Mouse (Mus musculus) MEL (cell line): ENCODE measurements around the gene Pabpc1l. TPM values are rescaled to one million over a fixed set of nuclear protein-coding genes. Genes with fewer than 3 reads are reported as not detected.
A peak's percentile ranks its signal among the peaks of the same experiment; 100 is the strongest.

Source experiments
- DNase-seq: peaks from one replicate; pipeline ENCODE4 v3.0.0; 2011; ENCODE audit warnings: low read depth, low spot score
- H3K27ac ChIP-seq: 2 replicates; pipeline ENCODE4 v1.5.1; 2012; ENCODE audit warnings: low read depth, mild to moderate bottlenecking, control low read depth, low read length, moderate library complexity; ENCODE audit not compliant: control insufficient read depth
- H3K27me3 ChIP-seq, 2 experiments: fragments of 150-350 bp in 1 of 2; sonication (generic) in 1 of 2; 2 replicates each; pipeline ENCODE4 v1.6.1; 2012; ENCODE audit warnings: low read length in 2 of 2, mild to moderate bottlenecking in 2 of 2, improper control_type of control experiment in 1 of 2, moderate library complexity in 1 of 2; ENCODE audit not compliant: insufficient read depth in 2 of 2, control insufficient read depth in 1 of 2
- H3K36me3 ChIP-seq, 2 experiments: 2 replicates each; pipeline ENCODE4 v1.6.1; 2012 to 2014; ENCODE audit warnings: low read length in 2 of 2, improper control_type of control experiment in 1 of 2, inconsistent platforms in 1 of 2, mild to moderate bottlenecking in 1 of 2; ENCODE audit not compliant: insufficient read depth in 2 of 2, control insufficient read depth in 1 of 2
- H3K4me1 ChIP-seq, 2 experiments: fragments of 150-350 bp in 1 of 2; sonication (generic) in 1 of 2; 2 replicates each; pipeline ENCODE4 v1.6.1; 2012; ENCODE audit warnings: low read length in 2 of 2, improper control_type of control experiment in 1 of 2, mild to moderate bottlenecking in 1 of 2; ENCODE audit not compliant: insufficient read depth in 2 of 2, control insufficient read depth in 1 of 2
- H3K4me3 ChIP-seq, 2 experiments: fragments of 150-350 bp in 1 of 2; sonication (generic) in 1 of 2; 2 replicates each; pipeline ENCODE4 v1.5.1; 2012; ENCODE audit warnings: low read depth in 2 of 2, low read length in 2 of 2, mild to moderate bottlenecking in 2 of 2, moderate library complexity in 2 of 2, control low read depth in 1 of 2, improper control_type of control experiment in 1 of 2; ENCODE audit not compliant: control insufficient read depth in 1 of 2, insufficient read depth in 1 of 2
- H3K79me2 ChIP-seq: 2 replicates; pipeline ENCODE4 v1.6.1; 2012; ENCODE audit warnings: mild to moderate bottlenecking, low read length, moderate library complexity; ENCODE audit not compliant: control insufficient read depth, poor library complexity, insufficient read depth
- H3K9ac ChIP-seq: 2 replicates; pipeline ENCODE4 v1.6.1; 2012; ENCODE audit warnings: low read depth, mild to moderate bottlenecking, control low read depth, low read length, moderate library complexity; ENCODE audit not compliant: control insufficient read depth, poor library complexity, severe bottlenecking
- H3K9me3 ChIP-seq: fragments of 150-350 bp; sonication (generic); replicated peaks from 2 replicates; pipeline ENCODE4 v1.6.1; 2012; ENCODE audit warnings: mild to moderate bottlenecking, low read length, improper control_type of control experiment, moderate library complexity; ENCODE audit not compliant: insufficient read depth
- BHLHE40 ChIP-seq: IDR thresholded peaks from 2 replicates; pipeline ENCODE4 v1.6.1; 2012; ENCODE audit warnings: low read depth, mild to moderate bottlenecking, inconsistent platforms, low read length, improper control_type of control experiment, borderline replicate concordance
- CHD2 ChIP-seq: IDR thresholded peaks from 2 replicates; pipeline ENCODE4 v1.6.1; 2011; ENCODE audit warnings: low read length, improper control_type of control experiment
- CTCF ChIP-seq, 3 experiments: IDR thresholded peaks in 2 of 3; conservative IDR thresholded peaks in 1 of 3; 2 replicates each; pipeline ENCODE4 v1.5.1; 2011 to 2012; ENCODE audit warnings: low read length in 3 of 3, low read depth in 2 of 3, mild to moderate bottlenecking in 2 of 3, improper control_type of control experiment in 1 of 3, inconsistent platforms in 1 of 3, mixed read lengths in 1 of 3, moderate library complexity in 1 of 3; ENCODE audit not compliant: control insufficient read depth in 1 of 3, insufficient read depth in 1 of 3, poor library complexity in 1 of 3, severe bottlenecking in 1 of 3
- E2F4 ChIP-seq: IDR thresholded peaks from 2 replicates; pipeline ENCODE4 v1.6.1; 2011; ENCODE audit warnings: low read depth, low read length, improper control_type of control experiment, borderline replicate concordance
- ELF1 ChIP-seq: IDR thresholded peaks from 2 replicates; pipeline ENCODE4 v1.6.1; 2014; ENCODE audit warnings: low read depth, mild to moderate bottlenecking, inconsistent platforms, low read length, improper control_type of control experiment, moderate library complexity
- EP300 ChIP-seq, 2 experiments: IDR thresholded peaks; 2 replicates each; pipeline ENCODE4 v1.6.1; 2011; ENCODE audit warnings: improper control_type of control experiment in 2 of 2, low read length in 2 of 2, low read depth in 1 of 2, mild to moderate bottlenecking in 1 of 2
- ETS1 ChIP-seq: IDR thresholded peaks from 2 replicates; pipeline ENCODE4 v1.6.1; 2012; ENCODE audit warnings: low read depth, mild to moderate bottlenecking, inconsistent platforms, low read length, improper control_type of control experiment, moderate library complexity
- GABPA ChIP-seq: IDR thresholded peaks from 2 replicates; pipeline ENCODE4 v1.6.1; 2012; ENCODE audit warnings: low read depth, mild to moderate bottlenecking, inconsistent platforms, low read length, improper control_type of control experiment, moderate library complexity
- GATA1 ChIP-seq: IDR thresholded peaks from 2 replicates; pipeline ENCODE4 v1.6.1; 2011; ENCODE audit warnings: low read depth, low read length, improper control_type of control experiment
- HCFC1 ChIP-seq: IDR thresholded peaks from 2 replicates; pipeline ENCODE4 v1.6.1; 2012; ENCODE audit warnings: low read depth, mild to moderate bottlenecking, inconsistent platforms, low read length, improper control_type of control experiment, moderate library complexity
- JUND ChIP-seq: IDR thresholded peaks from 2 replicates; pipeline ENCODE4 v1.6.1; 2011; ENCODE audit warnings: low read depth, mild to moderate bottlenecking, improper control_type of control experiment, low read length
- KAT2A ChIP-seq: conservative IDR thresholded peaks from 2 replicates; pipeline ENCODE4 v1.6.1; 2012; ENCODE audit warnings: low read depth, low read length, improper control_type of control experiment, inconsistent platforms
- MAFK ChIP-seq: IDR thresholded peaks from 2 replicates; pipeline ENCODE4 v1.6.1; 2011; ENCODE audit warnings: low read depth, mild to moderate bottlenecking, low read length, improper control_type of control experiment, borderline replicate concordance
- MAX ChIP-seq: IDR thresholded peaks from 2 replicates; pipeline ENCODE4 v1.6.1; 2011; ENCODE audit warnings: low read length, improper control_type of control experiment
- MAZ ChIP-seq: IDR thresholded peaks from 2 replicates; pipeline ENCODE4 v1.6.1; 2012; ENCODE audit warnings: low read depth, mild to moderate bottlenecking, inconsistent platforms, low read length, improper control_type of control experiment
- MEF2A ChIP-seq: IDR thresholded peaks from 2 replicates; pipeline ENCODE4 v1.6.1; 2014; ENCODE audit warnings: low read depth, mild to moderate bottlenecking, inconsistent platforms, low read length, improper control_type of control experiment; ENCODE audit not compliant: poor library complexity, insufficient replicate concordance, severe bottlenecking; ENCODE audit errors: extremely low read depth
- MXI1 ChIP-seq: IDR thresholded peaks from 2 replicates; pipeline ENCODE4 v1.6.1; 2011; ENCODE audit warnings: mild to moderate bottlenecking, low read depth, low read length, improper control_type of control experiment
- MYB ChIP-seq: IDR thresholded peaks from 2 replicates; pipeline ENCODE4 v1.6.1; 2011; ENCODE audit warnings: mild to moderate bottlenecking, low read depth, low read length, improper control_type of control experiment
- MYC ChIP-seq: IDR thresholded peaks from 2 replicates; pipeline ENCODE4 v1.6.1; 2011; ENCODE audit warnings: low read depth, mild to moderate bottlenecking, low read length, improper control_type of control experiment, moderate library complexity
- NELFE ChIP-seq: IDR thresholded peaks from 2 replicates; pipeline ENCODE4 v1.6.1; 2011; ENCODE audit warnings: low read depth, low read length, improper control_type of control experiment
- NRF1 ChIP-seq: IDR thresholded peaks from 2 replicates; pipeline ENCODE4 v1.6.1; 2014; ENCODE audit warnings: low read depth, mild to moderate bottlenecking, inconsistent platforms, low read length, improper control_type of control experiment, moderate library complexity; ENCODE audit not compliant: poor library complexity, insufficient read depth, severe bottlenecking
- POLR2A ChIP-seq, 2 experiments: IDR thresholded peaks; 2 replicates each; pipeline ENCODE4 v1.6.1; 2011 to 2012; ENCODE audit warnings: low read length in 2 of 2, mild to moderate bottlenecking in 2 of 2, control low read depth in 1 of 2, improper control_type of control experiment in 1 of 2, low read depth in 1 of 2, moderate library complexity in 1 of 2; ENCODE audit not compliant: control insufficient read depth in 1 of 2, insufficient read depth in 1 of 2, poor library complexity in 1 of 2
- POLR2AphosphoS2 ChIP-seq: IDR thresholded peaks from 2 replicates; pipeline ENCODE4 v1.6.1; 2011; ENCODE audit warnings: low read length, improper control_type of control experiment
- POLR2AphosphoS5 ChIP-seq: IDR thresholded peaks from 2 replicates; pipeline ENCODE4 v1.6.1; 2012; ENCODE audit warnings: low read depth, borderline replicate concordance, mild to moderate bottlenecking, inconsistent platforms, low read length, moderate library complexity, mixed read lengths
- RAD21 ChIP-seq: IDR thresholded peaks from 2 replicates; pipeline ENCODE4 v1.6.1; 2011; ENCODE audit warnings: mild to moderate bottlenecking, low read depth, low read length, improper control_type of control experiment
- RCOR1 ChIP-seq: IDR thresholded peaks from 2 replicates; pipeline ENCODE4 v1.6.1; 2012; ENCODE audit warnings: low read depth, mild to moderate bottlenecking, inconsistent platforms, low read length, improper control_type of control experiment
- SIN3A ChIP-seq: IDR thresholded peaks from 2 replicates; pipeline ENCODE4 v1.6.1; 2012; ENCODE audit warnings: low read length, improper control_type of control experiment, inconsistent platforms
- SMC3 ChIP-seq: IDR thresholded peaks from 2 replicates; pipeline ENCODE4 v1.6.1; 2011; ENCODE audit warnings: low read depth, low read length, improper control_type of control experiment
- TAL1 ChIP-seq: IDR thresholded peaks from 2 replicates; pipeline ENCODE4 v1.6.1; 2012; ENCODE audit warnings: mild to moderate bottlenecking, inconsistent platforms, low read length, moderate library complexity, mixed read lengths
- TBP ChIP-seq: IDR thresholded peaks from 2 replicates; pipeline ENCODE4 v1.8.0; 2011; ENCODE audit warnings: low read depth, low read length, improper control_type of control experiment
- TCF12 ChIP-seq: IDR thresholded peaks from 2 replicates; pipeline ENCODE4 v1.6.1; 2014; ENCODE audit warnings: low read depth, mild to moderate bottlenecking, inconsistent platforms, low read length, improper control_type of control experiment, moderate library complexity
- UBTF ChIP-seq: IDR thresholded peaks from 2 replicates; pipeline ENCODE4 v1.6.1; 2012; ENCODE audit warnings: low read depth, mild to moderate bottlenecking, inconsistent platforms, low read length, improper control_type of control experiment, moderate library complexity, borderline replicate concordance; ENCODE audit not compliant: insufficient read depth
- USF1 ChIP-seq: IDR thresholded peaks from 2 replicates; pipeline ENCODE4 v1.6.1; 2014; ENCODE audit warnings: low read depth, mild to moderate bottlenecking, inconsistent platforms, low read length, improper control_type of control experiment, moderate library complexity
- USF2 ChIP-seq, 2 experiments: IDR thresholded peaks; 2 replicates each; pipeline ENCODE4 v1.6.1; 2011 to 2012; ENCODE audit warnings: improper control_type of control experiment in 2 of 2, low read length in 2 of 2, borderline replicate concordance in 1 of 2, inconsistent platforms in 1 of 2, low read depth in 1 of 2, mild to moderate bottlenecking in 1 of 2; ENCODE audit not compliant: insufficient read depth in 1 of 2
- ZC3H11A ChIP-seq: IDR thresholded peaks from 2 replicates; pipeline ENCODE4 v1.6.1; 2012; ENCODE audit warnings: low read depth, mild to moderate bottlenecking, inconsistent platforms, low read length, improper control_type of control experiment
- ZKSCAN1 ChIP-seq: IDR thresholded peaks from 2 replicates; pipeline ENCODE4 v1.6.1; 2012; ENCODE audit warnings: low read depth, mild to moderate bottlenecking, inconsistent platforms, low read length, improper control_type of control experiment, moderate library complexity
- ZMIZ1 ChIP-seq: IDR thresholded peaks from 2 replicates; pipeline ENCODE4 v1.6.1; 2012; ENCODE audit warnings: low read depth, mild to moderate bottlenecking, inconsistent platforms, low read length, improper control_type of control experiment, moderate library complexity
- ZNF384 ChIP-seq: IDR thresholded peaks from 2 replicates; pipeline ENCODE4 v1.6.1; 2012; ENCODE audit warnings: low read depth, mild to moderate bottlenecking, inconsistent platforms, low read length, improper control_type of control experiment
- polyA plus RNA-seq, 2 experiments: library from polyadenylated mRNA; stranded (reverse) in 1 of 2; unstranded in 1 of 2; fragments of >175 nt in 1 of 2; fragments of >200 nt in 1 of 2; gene quantifications; 2 replicates each; pipeline versions ENCODE4 v1.2.1 to v1.2.4; 2012; ENCODE audit warnings: low replicate concordance in 2 of 2, low read depth in 1 of 2; ENCODE audit not compliant: insufficient read length in 2 of 2, insufficient read depth in 1 of 2, missing spikeins in 1 of 2
- total RNA-seq: library from RNA; depleted of rRNA; stranded (reverse); fragments of 300-350 nt; gene quantifications from 2 replicates; pipeline ENCODE4 v1.2.3, GENCODE M21; 2012

The Pabpc1l gene
- total and polyA plus RNA-seq, 3 experiments = 0.27 to 0.40 TPM; not detected in 1

DNA sequence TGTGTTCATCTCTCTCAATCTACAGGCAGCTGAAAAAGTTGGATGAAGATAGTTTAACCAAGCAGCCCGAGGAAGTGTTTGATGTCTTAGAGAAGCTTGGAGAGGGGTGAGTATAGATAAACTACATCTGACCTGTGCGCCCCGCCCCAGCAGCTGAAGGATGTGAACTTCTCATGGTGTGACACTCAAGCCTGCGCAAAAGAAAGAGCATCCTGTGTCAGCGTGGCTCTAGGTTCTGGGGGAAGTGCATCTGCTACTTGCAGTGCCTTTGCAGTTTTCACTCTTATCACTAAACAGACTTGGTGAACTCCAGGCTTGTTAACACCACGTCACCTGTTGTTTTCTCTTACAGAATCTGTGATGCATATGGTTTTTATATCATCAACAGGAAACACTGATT, 54.2 kb downstream of the Pabpc1l start:
- no peak overlapping the region for H3K9ac ChIP-seq
- peaks cover 23 to 27% of the 10 kb centered on the region in 2 experiments for H3K4me1 ChIP-seq
- peaks cover 13 to 51% of the 10 kb centered on the region in 2 experiments for H3K36me3 ChIP-seq
- H3K27me3 ChIP-seq = no peaks in the 10 kb centered on the region
- H3K4me3 ChIP-seq = no peak overlapping the region
- DNase-seq = peak; percentile 85
- no peak overlapping the region for H3K27ac ChIP-seq
- peaks cover 33% of the 10 kb centered on the region for H3K79me2 ChIP-seq
- H3K9me3 ChIP-seq = no peaks in the 10 kb centered on the region
- no peak for TF ChIP-seq KAT2A
- TF ChIP-seq NRF1 = peak; percentile 56; the same call in 1 of the 2 replicates
- no peak for TF ChIP-seq USF1
- no peak for TF ChIP-seq POLR2AphosphoS2
- TF ChIP-seq CHD2 = no peak
- no peak for TF ChIP-seq MAX
- no peak for TF ChIP-seq JUND
- peak; percentile 84 for TF ChIP-seq TBP
- no peak for TF ChIP-seq MAFK
- TF ChIP-seq E2F4 = no peak
- TF ChIP-seq TAL1 = peak; percentile 49
- peak; percentile 80 for TF ChIP-seq SIN3A
- TF ChIP-seq POLR2A (IDR thresholded peaks at IDR 0.05; ENCODE audit: control insufficient read depth in 1 of 2, insufficient read depth in 1 of 2, low read depth in 1 of 2, low read length in 2 of 2, poor library complexity in 1 of 2) = no peak
- TF ChIP-seq ETS1 = peak; percentile 85
- peak; percentile 82 for TF ChIP-seq RCOR1
- no peak for TF ChIP-seq ZC3H11A
- peak; percentile 47; the same call in 1 of the 2 replicates for TF ChIP-seq MAZ
- no peak for TF ChIP-seq CTCF (IDR thresholded peaks at IDR 0.05 in 2 of 3, conservative IDR thresholded peaks at IDR 0.05 in 1 of 3; ENCODE audit: control insufficient read depth in 1 of 3, insufficient read depth in 1 of 3, low read depth in 2 of 3, low read length in 3 of 3, poor library complexity in 1 of 3, severe bottlenecking in 1 of 3)
- TF ChIP-seq ZMIZ1 = no peak
- TF ChIP-seq HCFC1 = peak; percentile 60
- TF ChIP-seq RAD21 = no peak
- TF ChIP-seq EP300 (IDR thresholded peaks at IDR 0.05; ENCODE audit: low read depth in 1 of 2, low read length in 2 of 2) = peak; percentile 56 to 58
- TF ChIP-seq NELFE = no peak
- TF ChIP-seq MXI1 = peak; percentile 62
- no peak for TF ChIP-seq UBTF
- TF ChIP-seq POLR2AphosphoS5 = no peak
- TF ChIP-seq BHLHE40 = no peak
- no peak for TF ChIP-seq GABPA
- TF ChIP-seq MYC = 0 out of 2 replicates have a peak, but pooled peaks have one; percentile 69
- 0 out of 2 replicates have a peak, but pooled peaks have one; percentile 26 for TF ChIP-seq ELF1
- no peak for TF ChIP-seq ZNF384
- peak; percentile 51; the same call in 1 of the 2 replicates for TF ChIP-seq GATA1
- no peak for TF ChIP-seq SMC3
- TF ChIP-seq MEF2A = no peak
- TF ChIP-seq USF2 (IDR thresholded peaks at IDR 0.05; ENCODE audit: borderline replicate concordance in 1 of 2, insufficient read depth in 1 of 2, low read depth in 1 of 2, low read length in 2 of 2) = no peak
- TF ChIP-seq MYB = no peak
- no peak for TF ChIP-seq ZKSCAN1
- peak; percentile 51 for TF ChIP-seq TCF12
